Mouse (Mus musculus) left cerebral cortex, postnatal 4 days (tissue): ENCODE results near the gene Pole. TPM values are rescaled to one million over a fixed set of nuclear protein-coding genes. Genes with fewer than 3 reads are reported as not detected.

ENCODE experiments used
- DNase-seq: peaks from one replicate; pipeline ENCODE4 v3.0.0-alpha.2; 2022
- intact Hi-C: fragments of 180-260 bp; cut with DNase I; formaldehyde crosslinking; loops from one replicate; pipeline ENCODE4 v1.15.1; 2025
- total RNA-seq, 2 experiments: library from RNA; stranded (reverse); gene quantifications; 2 replicates each; pipeline ENCODE4 v1.2.3; 2021

Gene Pole
- total RNA-seq, 2 experiments from 2014 or later, result 8.0 to 9.1 TPM

DNA sequence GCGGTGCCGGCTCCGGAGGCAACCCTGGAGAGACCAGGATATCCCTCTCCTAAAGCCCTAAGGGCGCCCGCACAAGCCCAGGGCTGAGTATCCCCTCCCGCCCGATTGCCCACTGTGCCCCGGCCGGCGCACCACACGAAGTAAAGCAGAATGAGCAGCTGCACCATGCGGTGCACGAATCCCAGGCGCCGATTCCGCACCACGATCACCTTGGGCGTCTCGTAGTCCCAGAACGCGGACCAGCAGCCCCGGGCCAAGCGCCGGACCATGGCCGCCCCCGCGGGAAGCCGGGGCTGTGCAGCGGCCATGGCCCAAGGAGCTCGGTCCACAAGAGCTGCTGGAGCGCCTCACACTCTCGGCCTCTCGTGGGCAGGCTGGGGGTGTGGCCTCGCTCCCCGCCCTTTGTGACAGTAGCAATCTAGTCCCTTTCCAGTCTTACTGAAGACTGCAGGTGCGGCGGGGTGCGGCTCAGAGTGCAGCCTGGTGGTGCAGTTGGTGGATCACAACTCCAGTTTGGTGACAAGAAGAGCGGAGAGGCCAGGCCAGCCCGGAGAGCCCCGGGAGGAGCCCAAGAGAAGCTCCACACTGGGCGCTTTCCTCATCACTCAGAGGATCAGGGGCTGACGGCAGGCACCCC, 56.7 kb downstream of the Pole start, which contains the start of gene P2rx2:
TSS of gene P2rx2 (minus strand) at position 565 of the 637 bp plus-strand sequence.
- peak; percentile 34 for DNase-seq
- intact Hi-C loops, result no loop called here

DNA sequence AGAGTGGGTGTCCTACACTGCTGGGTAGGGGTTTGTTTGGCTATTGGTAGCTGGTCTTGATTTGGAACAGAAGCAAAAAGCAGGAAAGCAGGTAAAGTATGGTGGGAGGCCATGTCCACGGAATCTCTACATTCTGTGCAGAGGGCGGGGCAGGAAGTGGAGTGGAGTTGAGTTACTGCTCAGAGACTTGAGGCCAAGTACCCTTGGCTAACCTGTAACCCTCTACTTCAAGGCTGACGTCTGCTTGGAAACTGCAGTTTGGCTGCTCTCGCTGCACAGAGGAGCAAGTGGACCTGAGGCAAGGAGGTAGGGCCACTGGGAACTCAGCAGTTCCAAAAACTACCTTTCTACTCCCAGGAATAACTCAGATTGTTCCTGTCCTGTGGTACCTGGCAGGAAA, 58.4 kb downstream of the Pole start, which contains the start of gene Lrcol1:
TSS of gene Lrcol1 (plus strand) at position 207 of the 400 bp plus-strand sequence.
- DNase-seq, result no peak
- intact Hi-C loops, result no loop called here

DNA sequence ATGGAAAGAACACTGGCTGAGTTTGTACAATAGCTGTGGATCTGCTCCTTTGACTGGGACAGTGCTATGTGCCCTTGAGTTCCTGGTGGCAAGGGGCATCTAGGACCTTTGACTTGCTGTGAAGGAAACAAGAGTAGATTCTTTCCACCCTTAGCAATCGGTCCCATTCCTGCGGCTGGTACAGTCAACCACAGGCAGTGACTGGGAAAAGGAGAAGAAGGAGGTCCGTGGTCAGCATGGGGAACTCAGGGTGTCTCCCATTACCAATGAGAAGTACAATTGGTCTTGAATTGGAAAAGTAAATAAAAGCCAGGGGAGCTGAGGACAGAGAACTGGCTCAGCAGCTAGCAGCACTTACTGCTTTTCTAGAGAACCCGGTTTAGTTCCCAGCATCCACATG, 59.4 kb downstream of the Pole start:
- intact Hi-C loops, result no loop called here
- DNase-seq, result no peak

DNA sequence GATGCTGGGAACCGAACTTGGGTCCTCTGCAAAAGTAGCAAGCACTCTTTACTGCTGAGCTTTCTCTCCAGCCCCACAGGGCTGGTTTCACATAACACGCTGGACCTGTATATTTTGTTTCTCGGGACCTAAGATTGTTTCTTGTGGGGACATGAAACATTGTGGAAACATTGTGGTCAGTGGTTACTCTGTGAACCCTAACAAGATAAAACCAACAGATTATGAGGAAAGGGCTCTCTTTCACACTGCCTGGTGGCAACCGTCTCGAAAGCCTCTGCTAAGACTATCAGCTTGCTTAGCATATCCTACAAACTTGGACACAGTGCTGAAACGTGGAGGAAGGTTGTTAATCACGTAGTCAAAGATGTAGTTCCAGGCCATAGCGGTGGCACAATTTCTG, 60.9 kb downstream of the Pole start:
- intact Hi-C loops, result no loop called here
- DNase-seq, result no peak

DNA sequence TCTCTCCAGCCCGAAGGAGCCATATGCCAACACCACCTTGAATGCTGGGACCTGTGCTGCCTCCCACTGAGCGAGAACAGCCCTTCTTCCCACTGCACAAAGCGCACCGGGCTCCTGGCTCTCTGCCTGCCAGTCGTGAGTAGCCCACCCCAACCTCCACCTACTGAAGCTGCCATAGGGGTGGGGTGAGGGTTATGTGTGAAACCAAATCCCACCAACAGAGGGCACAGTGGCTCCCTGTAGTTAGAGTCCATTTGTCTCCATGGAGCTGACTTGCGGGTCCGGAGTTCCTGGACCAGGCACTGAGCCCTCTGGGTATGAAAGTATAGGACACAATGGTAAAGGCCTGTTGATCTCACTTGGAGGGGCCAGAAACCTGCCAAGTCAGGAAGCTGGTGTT, 68.6 kb downstream of the Pole start:
- intact Hi-C loops, result loop anchor here (5.0 kb wide), 2 partner anchors 73 to 283 kb away; no protein-coding TSS in a partner anchor

DNA sequence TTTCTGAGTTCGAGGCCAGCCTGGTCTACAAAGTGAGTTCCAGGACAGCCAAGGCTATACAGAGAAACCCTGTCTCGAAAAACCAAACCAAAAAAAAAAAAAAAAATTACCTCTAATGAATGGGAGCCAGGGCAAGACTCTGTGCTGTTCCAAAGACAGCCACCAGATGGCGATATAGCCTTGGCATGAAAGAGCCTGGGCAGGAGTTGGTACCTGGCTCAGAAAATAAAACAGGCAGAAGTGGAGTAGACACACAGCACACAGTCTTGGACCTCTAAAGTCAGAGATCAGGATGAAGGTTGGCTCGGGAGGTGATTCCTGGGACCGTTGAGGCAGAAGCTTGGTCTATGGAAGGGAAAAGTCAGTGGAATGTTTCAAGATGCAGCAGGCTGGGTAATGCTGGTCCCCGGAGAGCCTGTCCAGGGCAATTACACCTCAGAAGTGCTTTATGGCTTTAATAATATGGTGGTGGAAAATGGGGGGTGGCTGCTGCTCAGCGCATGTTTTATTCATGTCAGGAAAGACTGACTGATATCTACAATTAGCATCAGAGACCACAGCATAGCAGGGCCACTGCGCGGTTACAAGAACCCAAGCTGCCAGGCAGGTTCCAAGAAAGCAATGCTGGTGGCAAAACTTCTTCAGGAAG, 71.5 kb downstream of the Pole start:
- intact Hi-C loops, result loop anchor here (5.0 kb wide), 2 partner anchors 70 to 280 kb away; no protein-coding TSS in a partner anchor
- peak; percentile 86 for DNase-seq

More for the DNA sequence above, 68.6 kb downstream of the Pole start:
- DNase-seq, result peak; percentile 50

DNA sequence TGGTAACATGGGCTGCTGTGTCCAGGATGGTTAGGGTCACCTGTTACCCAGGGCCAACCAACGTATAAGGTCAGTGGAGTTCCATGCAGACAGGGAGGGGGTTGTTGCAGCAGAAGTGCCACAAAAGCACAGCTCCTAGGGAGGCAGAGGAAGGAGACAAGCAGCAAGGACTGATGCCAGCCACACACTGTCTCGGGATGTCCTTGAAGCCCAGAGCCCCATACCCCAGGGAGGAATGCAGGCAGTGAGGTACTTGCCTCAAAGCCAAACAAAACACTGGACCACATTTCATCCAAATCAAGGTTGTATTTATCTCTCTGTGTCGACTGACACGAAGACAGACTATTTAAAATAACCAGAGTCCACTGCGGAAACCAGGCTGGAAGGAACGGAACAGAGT, 75.4 kb downstream of the Pole start:
- intact Hi-C loops, result no loop called here
- no peak for DNase-seq

DNA sequence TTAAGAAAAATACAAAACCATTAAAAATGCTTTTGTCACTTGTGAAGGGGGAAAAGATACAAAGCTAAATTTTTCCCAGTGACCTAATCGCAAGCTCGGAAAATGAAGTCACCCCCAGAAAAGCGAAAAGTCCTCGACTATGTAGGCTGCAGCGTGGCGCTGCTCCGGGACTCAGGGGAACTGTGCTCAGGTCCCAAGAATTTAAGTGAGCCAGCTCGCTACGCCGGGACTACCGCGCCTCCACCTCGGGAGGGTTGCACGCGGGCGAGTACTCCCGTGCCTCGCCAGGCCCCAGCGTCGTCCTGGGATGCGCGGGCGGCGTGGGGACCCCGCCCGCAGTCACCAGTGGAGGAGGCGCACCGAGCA, 76.7 kb downstream of the Pole start:
- DNase-seq, result no peak
- intact Hi-C loops, result no loop called here

DNA sequence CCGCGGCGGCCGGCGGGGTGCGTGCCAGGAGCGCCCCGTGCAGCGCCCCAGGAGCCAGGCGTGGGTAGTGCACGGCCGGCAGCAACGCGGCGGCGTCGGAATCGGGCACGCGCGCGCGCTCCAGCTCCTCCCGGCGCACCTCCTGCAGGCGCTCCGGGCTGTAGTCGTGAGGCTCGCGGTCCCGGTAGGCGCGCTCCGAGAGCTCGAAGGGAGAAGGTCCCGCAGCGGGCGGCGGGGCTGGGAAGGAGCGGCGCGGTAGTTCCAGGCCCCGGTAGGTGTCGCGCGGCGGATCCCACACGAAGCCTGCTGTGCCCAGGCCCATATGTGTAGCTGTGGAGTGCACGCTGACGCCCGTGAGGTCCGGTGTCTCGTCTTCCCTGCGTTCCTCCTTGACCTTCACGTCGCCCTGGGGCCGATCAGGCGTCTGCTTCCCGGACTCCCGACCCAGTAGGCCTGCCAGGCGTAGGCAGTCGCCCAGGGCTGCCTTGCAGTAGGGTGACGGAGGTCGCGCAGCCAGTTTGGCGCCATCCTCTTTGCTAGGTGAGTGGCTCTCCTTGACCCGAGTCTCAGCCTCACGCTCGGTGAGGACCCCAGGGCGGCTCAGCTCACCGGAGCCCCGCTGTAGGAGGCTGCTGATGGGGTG, 77.2 kb downstream of the Pole start:
- peak; percentile 59 for DNase-seq
- intact Hi-C loops, result no loop called here

DNA sequence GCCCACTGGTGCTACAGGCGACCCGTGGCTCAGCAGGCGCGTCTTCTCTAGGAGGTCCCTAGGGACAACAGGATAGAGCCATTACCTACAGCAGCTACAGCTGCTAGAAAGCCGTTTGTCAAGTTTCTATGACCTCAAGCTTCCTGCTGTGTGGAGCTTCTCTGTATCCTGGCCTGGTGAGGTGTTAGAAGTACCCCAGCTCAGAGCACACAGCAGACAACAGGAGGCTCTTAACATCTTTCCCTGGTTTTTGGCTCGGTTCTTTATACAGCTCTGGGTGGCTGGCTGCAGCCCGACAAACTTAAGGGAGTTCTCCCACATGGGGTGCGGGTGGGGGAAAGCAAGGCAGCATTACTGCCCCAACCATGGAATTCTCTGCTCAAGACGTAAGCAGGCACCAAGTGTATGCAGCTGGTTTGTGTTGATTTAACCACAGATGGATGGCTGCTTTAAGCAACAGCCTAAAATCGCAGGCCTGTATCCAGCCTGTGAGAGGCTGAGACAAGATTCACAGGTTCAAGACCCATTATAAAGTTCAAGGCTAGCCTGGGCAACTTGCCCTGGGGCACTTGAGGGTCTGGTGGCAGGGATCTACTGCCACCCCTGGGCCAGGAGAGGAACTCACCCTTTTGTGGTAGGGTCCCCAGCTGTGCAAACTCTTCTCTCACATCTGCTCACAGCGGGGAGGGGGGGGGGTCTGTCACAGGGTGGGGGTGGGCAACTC, 77.9 kb downstream of the Pole start:
- no peak for DNase-seq
- intact Hi-C loops, result no loop called here

DNA sequence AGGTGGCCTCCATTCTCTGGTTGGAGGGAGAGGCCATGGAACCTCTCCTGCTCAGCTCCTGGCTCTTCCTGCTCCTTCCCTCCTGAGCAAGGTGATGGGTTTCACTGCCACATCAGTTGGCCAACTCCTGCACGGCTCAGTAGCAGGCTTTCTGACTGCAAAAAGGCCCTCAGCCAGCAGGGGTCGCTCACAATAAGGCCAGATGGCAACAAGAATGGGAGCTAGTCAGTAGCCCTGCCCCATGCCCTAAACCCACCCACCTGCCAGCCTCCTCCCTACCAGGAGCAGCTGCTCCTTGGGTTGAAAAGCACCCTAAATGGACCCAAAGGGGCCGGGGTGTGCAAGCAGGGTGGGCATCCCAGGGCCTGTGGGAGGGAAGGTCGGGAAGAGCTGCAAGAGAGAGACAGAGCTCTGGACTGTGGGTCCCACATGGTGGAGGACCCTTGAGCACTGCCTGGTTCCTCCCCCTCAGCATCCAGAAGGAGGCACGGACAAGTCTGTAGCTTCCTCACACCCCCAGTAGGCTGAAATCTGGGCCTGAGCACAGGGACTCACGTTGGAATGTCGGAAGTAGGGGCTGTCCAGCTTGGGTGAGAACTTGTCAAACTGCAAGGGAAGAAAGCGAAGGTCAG, 90.8 kb downstream of the Pole start:
- intact Hi-C loops, result no loop called here
- peak; percentile 89 for DNase-seq

DNA sequence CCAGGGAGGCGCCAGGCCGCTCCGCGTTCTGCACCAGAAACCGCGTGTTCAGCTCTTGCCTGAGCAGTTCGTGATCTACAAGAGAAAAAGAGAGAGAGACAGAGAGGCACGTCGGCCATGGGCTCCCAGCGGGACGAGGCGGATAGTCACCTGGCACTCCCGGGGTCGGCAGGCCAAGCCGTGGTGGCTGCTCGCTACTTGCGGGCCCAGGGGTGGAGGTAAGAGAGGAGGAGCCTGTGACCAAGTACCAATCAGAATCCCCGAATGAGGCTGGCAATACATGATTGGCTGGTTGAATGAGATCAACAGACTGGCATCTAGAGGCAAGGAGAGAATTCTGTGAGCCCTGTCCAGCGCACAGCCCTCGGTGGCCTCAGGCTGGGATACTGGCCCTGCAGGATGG, 92.1 kb downstream of the Pole start:
- intact Hi-C loops, result no loop called here
- DNase-seq, result no peak

DNA sequence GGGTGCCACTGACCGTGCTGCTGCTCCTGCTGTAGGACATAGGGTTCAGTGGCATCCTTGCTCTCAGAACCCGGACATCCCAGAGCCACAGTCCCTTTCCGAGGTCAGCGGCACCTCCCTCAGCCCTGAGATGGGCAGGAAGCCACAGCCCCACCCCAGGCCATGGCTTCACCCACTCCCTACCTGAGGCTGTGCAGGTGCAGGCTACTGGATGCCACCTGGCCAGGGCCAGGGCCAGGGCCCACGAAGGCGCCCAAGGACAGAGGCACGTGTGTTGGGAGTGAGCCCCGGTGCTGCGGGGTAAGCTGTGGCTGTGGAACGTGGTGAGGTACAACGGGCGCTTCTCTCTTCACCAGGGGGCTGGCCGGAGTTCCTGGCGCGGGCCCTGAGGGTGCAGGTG, 93.0 kb downstream of the Pole start:
- intact Hi-C loops, result no loop called here

DNA sequence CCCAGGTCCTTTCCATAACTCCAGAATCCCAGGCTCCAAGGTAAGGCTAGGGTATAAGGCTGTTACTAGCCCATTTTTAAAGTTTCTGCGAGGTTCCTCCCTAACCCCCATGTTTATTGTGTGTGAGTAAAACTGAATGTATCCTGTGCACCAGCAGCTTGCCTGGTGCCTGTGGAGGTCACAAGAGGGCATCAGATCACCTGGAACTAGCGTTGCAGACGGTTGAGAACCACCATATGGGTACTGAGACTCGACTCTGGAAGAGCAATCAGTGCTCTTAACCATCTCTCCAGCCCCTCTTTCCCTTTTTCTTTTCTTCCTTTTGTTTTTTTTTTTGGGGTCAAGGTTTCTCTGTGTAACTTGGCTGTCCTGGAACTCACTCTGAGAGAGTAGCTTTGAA, 93.7 kb downstream of the Pole start:
- intact Hi-C loops, result no loop called here
- no peak for DNase-seq

More for the DNA sequence above, 93.0 kb downstream of the Pole start:
- no peak for DNase-seq

DNA sequence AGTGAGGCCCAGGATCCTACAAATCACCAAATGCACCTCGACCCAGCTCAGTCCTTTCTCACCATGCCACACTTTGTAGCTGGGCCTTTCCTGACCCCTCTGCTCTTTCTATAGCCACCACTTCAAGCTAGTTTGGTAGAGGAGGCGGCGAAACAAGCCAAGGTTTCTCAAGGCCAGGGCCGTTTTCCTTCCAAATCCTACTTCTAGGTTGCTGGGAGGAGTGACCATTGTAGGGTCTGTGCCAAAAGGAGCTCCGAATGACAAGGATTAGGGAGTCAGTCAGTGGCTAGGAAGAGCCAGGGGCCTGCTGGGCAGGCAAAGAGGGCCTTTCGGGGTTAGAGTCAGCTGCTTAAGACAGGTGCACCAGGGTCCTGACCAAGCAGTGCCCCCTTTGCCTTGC, 98.4 kb downstream of the Pole start:
- DNase-seq, result no peak
- intact Hi-C loops, result no loop called here

DNA sequence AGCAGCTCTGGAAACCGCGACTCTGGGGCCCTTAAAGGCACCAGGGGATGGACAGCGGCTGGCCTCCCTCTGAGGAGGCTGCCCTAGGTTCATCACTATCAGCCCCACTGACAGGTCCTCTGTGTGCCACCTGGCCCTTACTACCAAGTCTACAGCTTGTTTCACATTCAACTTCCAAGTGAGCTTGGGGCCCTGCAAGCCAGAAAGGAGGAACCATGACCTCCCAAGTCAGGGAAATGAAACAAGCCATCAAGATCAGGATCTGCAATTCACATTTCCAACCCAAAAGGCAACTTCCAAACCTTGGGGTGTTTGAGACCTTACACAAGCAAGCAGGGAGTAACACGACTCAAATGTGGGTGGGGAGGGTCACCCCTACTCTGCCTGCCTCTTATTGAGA, 99.2 kb downstream of the Pole start:
- intact Hi-C loops, result no loop called here
- no peak for DNase-seq

DNA sequence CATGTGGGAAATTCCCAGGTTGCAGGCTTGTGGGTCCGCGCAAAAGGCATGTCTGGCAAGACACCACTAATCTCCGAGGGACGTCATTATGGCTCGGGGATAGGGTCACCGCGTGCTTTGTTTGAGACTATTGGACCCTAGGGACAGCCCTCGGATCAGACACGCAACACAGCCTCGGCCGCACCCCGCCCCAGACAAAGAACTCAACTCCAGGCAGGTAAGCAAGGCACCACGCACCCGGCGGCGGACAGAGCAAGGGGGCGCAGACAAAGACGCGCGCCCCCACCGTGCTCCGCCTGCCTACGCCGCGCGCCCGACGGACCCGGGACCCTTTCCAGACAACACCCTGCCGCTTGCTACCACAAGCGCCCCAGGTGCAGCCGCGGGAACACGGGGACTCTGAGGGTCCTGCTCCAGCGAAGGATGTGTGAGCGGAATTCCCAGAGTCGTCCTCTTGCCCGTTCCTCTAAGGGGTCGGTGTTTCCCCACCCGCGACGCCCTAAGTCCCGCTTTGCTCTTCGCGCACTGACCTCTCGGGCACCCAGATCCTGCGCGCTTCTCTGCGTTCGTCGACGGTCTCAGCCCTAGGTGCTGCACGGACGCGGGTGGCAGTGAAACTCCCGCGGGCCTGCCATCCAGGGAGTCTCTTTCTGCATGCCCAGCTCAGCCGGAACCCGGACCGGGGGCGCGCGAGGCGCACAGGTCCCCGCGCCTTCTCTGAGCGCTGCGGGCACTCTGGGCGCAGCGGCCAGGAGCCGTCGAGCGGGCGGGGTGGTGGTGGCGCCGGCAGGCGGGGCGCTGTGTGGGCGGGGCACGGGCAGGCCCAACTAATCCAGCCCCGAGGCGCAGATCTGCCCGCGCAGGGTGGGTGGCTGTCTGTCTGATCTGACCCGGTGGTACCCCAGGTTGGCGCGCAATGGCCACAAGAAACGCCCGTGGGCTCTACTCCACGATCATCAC, 100.5 kb downstream of the Pole start:
- DNase-seq, result peak; percentile 75
- intact Hi-C loops, result no loop called here
